Mouse (Mus musculus) hindbrain, postnatal 0 days (tissue): ENCODE measurements around the gene Adam23. TPM values are rescaled to one million over a fixed set of nuclear protein-coding genes. Genes with fewer than 3 reads are reported as not detected.

Experiments
- ATAC-seq: fragments of 200-750 bp; cut with Nextera tagmentation; 2 replicates; pipeline ENCODE4 v1.8.0; 2017; ENCODE audit warnings: mild to moderate bottlenecking, moderate TSS enrichment, moderate library complexity
- DNase-seq: peaks from one replicate; pipeline ENCODE4 v3.0.0-alpha.2; 2015; ENCODE audit warnings: low spot score
- H3K27ac ChIP-seq: fragments of 300-500 bp; sonication (generic); 2 replicates; pipeline ENCODE4 v1.5.1; 2014; ENCODE audit warnings: mild to moderate bottlenecking
- H3K27me3 ChIP-seq: fragments of 300-500 bp; sonication (generic); 2 replicates; pipeline ENCODE4 v1.6.1; 2014; ENCODE audit warnings: low read length, mixed read lengths; ENCODE audit not compliant: insufficient read depth
- H3K36me3 ChIP-seq: fragments of 300-500 bp; sonication (generic); 2 replicates; pipeline ENCODE4 v1.6.1; 2014; ENCODE audit warnings: low read length, mixed read lengths; ENCODE audit not compliant: insufficient read depth
- H3K4me1 ChIP-seq: fragments of 300-500 bp; sonication (generic); 2 replicates; pipeline ENCODE4 v1.6.1; 2014; ENCODE audit warnings: antibody characterized with exemption, low read length, mixed read lengths; ENCODE audit not compliant: insufficient read depth
- H3K4me2 ChIP-seq: fragments of 300-500 bp; sonication (generic); 2 replicates; pipeline ENCODE4 v1.6.1; 2014; ENCODE audit warnings: low read depth, mild to moderate bottlenecking, low read length, moderate library complexity, mixed read lengths
- H3K4me3 ChIP-seq: fragments of 300-500 bp; sonication (generic); 2 replicates; pipeline ENCODE4 v1.5.1; 2014; ENCODE audit warnings: low read length
- H3K9ac ChIP-seq: fragments of 300-500 bp; sonication (generic); replicated peaks from 2 replicates; pipeline ENCODE4 v1.6.1; 2014; ENCODE audit warnings: mild to moderate bottlenecking, low read length, moderate library complexity, mixed read lengths
- H3K9me3 ChIP-seq: fragments of 300-500 bp; sonication (generic); 2 replicates; pipeline ENCODE4 v1.6.1; 2016; ENCODE audit warnings: low read length, mixed read lengths
- CTCF ChIP-seq: IDR thresholded peaks from 2 replicates; pipeline ENCODE4 v1.5.1; 2016; ENCODE audit warnings: antibody characterized with exemption, control low read depth, low read depth
- WGBS: fragments of 180-500 bp; shearing (Covaris S2); extraction: QIAGEN DNeasy Blood & Tissue Kit; methylation state at CpG from one replicate; pipeline ENCODE4 v1.1.7; 2014; 5-methylcytosine and 5-hydroxymethylcytosine counted together
- polyA plus RNA-seq: library from polyadenylated mRNA; unstranded; fragments of >200 nt; fragmentation: Nextera tagmentation; extraction: Ambion mirVana; gene quantifications from 2 replicates; pipeline ENCODE4 v1.2.1, GENCODE M21; 2015
- total RNA-seq: library from RNA; depleted of rRNA; stranded (reverse); fragments of >200 nt; gene quantifications from 2 replicates; pipeline ENCODE4 v1.2.3, GENCODE M21; 2014

Gene Adam23
- total and polyA plus RNA-seq, 2 experiments from 2014 or later, result 19.9 to 62.1 TPM

DNA sequence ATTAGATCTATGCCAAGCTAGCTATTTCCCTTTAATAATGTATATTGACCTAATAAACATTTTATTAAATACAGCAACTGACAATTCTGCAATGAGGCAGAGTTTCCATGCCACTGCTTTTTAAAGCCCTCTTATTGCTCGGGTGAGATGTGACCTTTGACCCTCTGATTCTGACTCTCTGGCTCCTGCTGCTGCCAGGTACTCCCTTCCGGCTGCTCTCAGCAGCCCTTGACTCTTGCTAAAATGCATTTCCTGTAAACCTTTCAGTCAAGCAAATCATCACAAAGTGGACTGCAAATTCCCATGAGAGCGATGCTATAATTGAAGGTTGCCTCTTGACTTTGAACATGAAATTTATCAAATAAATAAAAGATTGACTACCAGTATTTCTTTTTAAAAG is 13.8 kb upstream of the Adam23 start:
- Histone ChIP-seq H3K4me3 (no peak overlapping the region), H3K27me3 (no peaks in the 10 kb centered on the region), H3K4me2 (no peak overlapping the region), H3K9ac (no peak overlapping the region), H3K27ac (no peak overlapping the region), H3K4me1 (no peaks in the 10 kb centered on the region), H3K36me3 (no peaks in the 10 kb centered on the region), H3K9me3 (no peaks in the 10 kb centered on the region)
- no peak for TF ChIP-seq CTCF
- DNase-seq (no peak), ATAC-seq (no peak)
- WGBS, result 55% methylated on average over 3 of the region's 3 CpGs

DNA sequence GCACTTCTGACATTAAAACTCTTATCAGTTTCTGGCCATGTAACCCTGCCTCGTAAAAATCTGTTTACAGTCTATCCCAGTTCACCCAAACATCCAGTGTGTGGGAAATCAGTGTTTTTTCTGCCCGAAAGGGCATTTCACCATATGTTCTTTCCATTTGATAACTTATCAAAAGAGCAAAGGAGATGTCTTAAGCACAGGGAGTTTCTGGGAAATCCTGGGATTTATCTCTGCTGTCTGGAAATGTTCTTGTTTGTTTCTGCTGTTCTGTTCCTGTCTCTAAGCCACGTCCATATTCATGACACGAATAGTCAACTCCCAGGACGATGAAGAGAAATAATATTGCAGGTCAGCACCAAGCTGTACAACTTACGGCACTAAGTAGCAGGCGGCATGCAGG is 11.6 kb upstream of the Adam23 start:
- no peaks in the 10 kb centered on the region for H3K27me3 ChIP-seq
- H3K4me2 ChIP-seq, result no peak overlapping the region
- H3K4me3 ChIP-seq, result no peak overlapping the region
- ATAC-seq (no peak), DNase-seq (no peak)
- no peaks in the 10 kb centered on the region for H3K4me1 ChIP-seq
- 67% methylated on average over 7 of the region's 7 CpGs for WGBS
- no peak for TF ChIP-seq CTCF
- H3K27ac ChIP-seq, result no peak overlapping the region
- no peaks in the 10 kb centered on the region for H3K9me3 ChIP-seq
- H3K36me3 ChIP-seq, result no peaks in the 10 kb centered on the region
- H3K9ac ChIP-seq, result no peak overlapping the region

DNA sequence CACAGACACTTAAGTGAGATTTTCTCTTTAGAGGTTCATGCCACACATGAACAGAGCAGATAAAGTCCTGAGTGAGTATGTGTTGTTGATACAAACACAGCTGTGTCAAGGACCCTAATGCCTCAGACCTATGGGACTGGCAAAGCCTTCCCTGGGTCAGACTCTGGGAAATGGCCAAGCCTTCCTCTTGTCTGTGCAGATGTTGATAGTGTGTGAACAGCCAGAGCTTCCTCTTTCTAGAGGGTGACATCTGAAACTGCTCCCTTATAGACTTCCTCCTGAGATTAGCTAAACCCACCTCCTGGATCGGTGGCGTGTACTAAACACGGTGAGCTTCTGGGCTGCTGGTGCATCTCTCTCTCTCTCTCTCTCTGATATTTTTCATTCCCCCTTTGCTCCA is 8.2 kb upstream of the Adam23 start:
- Histone ChIP-seq H3K9ac (no peak overlapping the region), H3K4me1 (no peaks in the 10 kb centered on the region), H3K4me3 (no peak overlapping the region), H3K27me3 (no peaks in the 10 kb centered on the region), H3K4me2 (no peak overlapping the region), H3K9me3 (no peaks in the 10 kb centered on the region), H3K36me3 (no peaks in the 10 kb centered on the region), H3K27ac (no peak overlapping the region)
- TF ChIP-seq CTCF, result no peak
- ATAC-seq (no peak), DNase-seq (no peak)
- 59% methylated on average over 3 of the region's 3 CpGs for WGBS

DNA sequence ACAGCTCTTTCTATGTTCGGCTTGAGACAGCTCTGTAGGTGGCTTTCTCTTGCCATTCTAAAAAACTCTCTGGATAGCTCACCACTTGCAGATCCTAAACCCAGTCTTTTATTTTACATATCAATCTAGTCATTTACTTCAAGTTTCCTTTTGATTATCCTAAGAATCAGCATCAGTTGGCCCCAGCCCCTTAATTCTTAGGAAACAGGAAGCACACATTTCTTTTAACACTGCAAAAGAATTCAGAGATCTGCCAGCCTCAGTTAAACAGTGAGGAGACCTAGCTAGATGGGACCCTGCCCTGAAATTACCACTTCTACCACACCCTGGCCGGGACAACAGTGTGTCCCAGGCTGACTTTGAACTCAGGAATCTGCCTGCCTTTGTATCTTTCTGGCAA is 3.5 kb upstream of the Adam23 start:
- no peaks in the 10 kb centered on the region for H3K9me3 ChIP-seq
- H3K9ac ChIP-seq, result no peak overlapping the region
- WGBS, result 58% methylated on average over 2 of the region's 2 CpGs
- H3K27ac ChIP-seq, result no peak overlapping the region
- no peak for DNase-seq
- no peak overlapping the region for H3K4me2 ChIP-seq
- H3K4me3 ChIP-seq, result no peak overlapping the region
- H3K27me3 ChIP-seq, result no peaks in the 10 kb centered on the region
- no peaks in the 10 kb centered on the region for H3K4me1 ChIP-seq
- no peaks in the 10 kb centered on the region for H3K36me3 ChIP-seq
- TF ChIP-seq CTCF, result no peak
- no peak for ATAC-seq

DNA sequence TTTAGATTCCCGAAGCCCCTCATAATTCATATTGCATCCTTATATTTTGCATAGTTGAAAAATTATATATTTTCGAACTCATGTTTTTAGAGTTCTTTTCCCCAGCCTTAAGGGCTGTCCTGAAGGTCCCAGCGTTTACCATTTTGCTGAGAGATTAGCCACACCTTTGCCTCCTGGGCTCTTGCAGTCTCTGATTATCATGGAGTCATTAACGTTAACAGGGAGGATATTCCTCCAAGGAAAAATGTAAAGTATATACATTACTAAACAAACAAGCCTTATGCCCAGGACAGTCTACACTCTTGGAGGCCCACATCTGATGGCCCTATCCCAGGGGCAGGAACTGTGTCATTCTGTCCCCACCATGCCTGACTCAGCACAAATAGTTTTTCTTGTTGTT is 3.1 kb upstream of the Adam23 start:
- ATAC-seq (no peak), DNase-seq (no peak)
- H3K9me3 ChIP-seq, result no peaks in the 10 kb centered on the region
- no peak overlapping the region for H3K4me3 ChIP-seq
- no peak for TF ChIP-seq CTCF
- no peaks in the 10 kb centered on the region for H3K27me3 ChIP-seq
- 69% methylated on average over 4 of the region's 4 CpGs for WGBS
- H3K4me2 ChIP-seq, result no peak overlapping the region
- H3K27ac ChIP-seq, result no peak overlapping the region
- no peak overlapping the region for H3K9ac ChIP-seq
- H3K4me1 ChIP-seq, result no peaks in the 10 kb centered on the region
- no peaks in the 10 kb centered on the region for H3K36me3 ChIP-seq

DNA sequence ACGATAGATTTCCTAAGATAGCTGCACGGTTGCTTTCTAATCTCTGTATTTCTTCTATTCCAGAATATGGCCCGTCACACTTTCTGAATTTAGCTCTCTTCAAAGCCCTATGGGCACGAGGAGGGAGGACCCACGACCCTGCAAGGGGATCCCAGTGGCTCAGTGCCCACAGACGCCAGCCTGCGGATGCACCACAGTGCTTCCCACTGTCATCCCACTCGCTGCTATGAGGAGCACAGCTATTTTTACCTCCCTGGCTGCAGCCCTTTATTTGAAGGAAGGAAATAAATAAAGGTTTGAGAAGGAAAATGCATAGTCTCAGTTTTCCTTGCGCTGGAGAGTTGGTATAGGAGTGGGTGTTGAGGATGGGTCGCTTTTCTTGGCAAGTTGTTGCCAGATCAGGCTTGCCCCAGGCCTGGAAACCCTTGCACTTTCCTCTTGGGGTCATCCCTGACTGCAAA is 512 bp upstream of the Adam23 start:
- peak overlapping the region; percentile 90; the same call in 1 of the 2 replicates for H3K9ac ChIP-seq
- H3K9me3 ChIP-seq, result no peaks in the 10 kb centered on the region
- ATAC-seq (peak; percentile 33; the same call in 1 of the 2 replicates), DNase-seq (no peak)
- H3K36me3 ChIP-seq, result no peaks in the 10 kb centered on the region
- TF ChIP-seq CTCF, result no peak
- H3K4me2 ChIP-seq, result peak overlapping the region; percentile 82
- H3K27ac ChIP-seq, result peak overlapping the region; percentile 36; the same call in 1 of the 2 replicates
- peak overlapping the region; percentile 88 for H3K4me3 ChIP-seq
- H3K4me1 ChIP-seq, result no peaks in the 10 kb centered on the region
- 40% methylated on average over 10 of the region's 10 CpGs for WGBS
- H3K27me3 ChIP-seq, result no peaks in the 10 kb centered on the region

DNA sequence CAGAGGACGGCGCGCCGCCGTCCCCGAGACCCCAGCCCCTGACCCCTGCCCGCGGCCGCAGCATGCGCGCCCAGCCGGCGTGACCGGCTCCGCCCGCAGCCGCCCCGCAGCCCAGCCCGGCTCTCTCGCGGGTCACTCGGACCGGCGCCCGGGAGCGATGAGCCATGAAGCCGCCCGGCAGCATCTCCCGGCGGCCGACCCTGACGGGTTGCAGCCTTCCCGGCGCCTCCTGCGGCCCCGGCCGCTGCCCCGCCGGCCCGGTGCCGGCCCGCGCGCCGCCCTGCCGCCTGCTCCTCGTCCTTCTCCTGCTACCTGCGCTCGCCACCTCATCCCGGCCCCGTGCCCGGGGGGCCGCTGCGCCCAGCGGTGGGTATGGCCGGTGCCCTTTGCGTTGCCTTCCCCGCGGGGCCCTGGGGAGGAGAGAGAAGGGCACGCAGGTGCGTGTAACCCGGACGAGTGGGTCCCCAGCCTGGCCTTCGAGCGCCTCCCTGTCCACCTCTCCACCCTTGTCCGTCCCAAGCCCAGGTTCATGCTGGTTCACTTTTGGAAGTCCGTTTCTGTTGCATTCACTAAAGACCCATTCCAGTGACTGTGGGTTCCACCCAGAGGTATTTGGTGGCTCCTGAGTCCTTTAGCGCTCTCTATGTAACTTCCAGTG is 485 bp downstream of the Adam23 start:
- H3K4me3 ChIP-seq, result peak overlapping the region; percentile 88
- no peaks in the 10 kb centered on the region for H3K9me3 ChIP-seq
- H3K9ac ChIP-seq, result peak overlapping the region; percentile 90
- H3K27ac ChIP-seq, result peak overlapping the region; percentile 78
- peak overlapping the region; percentile 82 for H3K4me2 ChIP-seq
- WGBS, result under 1% methylated on average over 52 of the region's 68 CpGs
- no peaks in the 10 kb centered on the region for H3K36me3 ChIP-seq
- no peaks in the 10 kb centered on the region for H3K4me1 ChIP-seq
- peak; percentile 81 for ATAC-seq
- peak; percentile 33 for DNase-seq
- TF ChIP-seq CTCF, result 0 out of 2 replicates have a peak, but pooled peaks have one; percentile 2
- H3K27me3 ChIP-seq, result no peaks in the 10 kb centered on the region
